Mouse (Mus musculus) WW6 (cell line): ENCODE results near the gene Cyp4a10.
"Not testable (repeated sequence)": the region's sequence is repeated elsewhere in the genome, so short reads cannot be mapped to it uniquely, and the experiment has no call there.

Experiments
- DNase-seq: peaks from one replicate; pipeline ENCODE4 v3.0.0-alpha.2; 2013; ENCODE audit warnings: low read depth, low spot score

The Cyp4a10 gene

DNA sequence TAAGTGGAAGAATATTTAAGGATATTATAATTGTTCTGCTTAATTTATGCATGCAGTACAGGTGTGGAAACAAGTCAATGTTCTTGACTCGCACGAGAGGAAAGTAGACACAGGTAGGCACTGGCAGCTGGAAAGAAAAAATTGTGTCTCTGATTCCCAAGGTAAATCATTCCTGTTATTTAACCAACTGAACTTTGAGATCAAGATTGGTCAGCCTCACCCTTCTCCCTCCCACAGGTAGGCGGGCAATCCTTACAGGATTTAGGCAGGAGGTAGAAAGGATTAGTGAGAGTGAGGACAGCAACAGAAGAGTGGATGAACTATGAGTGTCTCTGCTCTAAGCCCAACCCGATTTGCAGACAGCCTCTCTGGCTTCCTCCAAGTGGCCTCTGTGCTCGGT, at the start of gene Cyp4a10:
TSS of gene Cyp4a10 (plus strand) at position 265 of the 400 bp plus-strand sequence.
- DNase-seq = not testable (repeated sequence)

DNA sequence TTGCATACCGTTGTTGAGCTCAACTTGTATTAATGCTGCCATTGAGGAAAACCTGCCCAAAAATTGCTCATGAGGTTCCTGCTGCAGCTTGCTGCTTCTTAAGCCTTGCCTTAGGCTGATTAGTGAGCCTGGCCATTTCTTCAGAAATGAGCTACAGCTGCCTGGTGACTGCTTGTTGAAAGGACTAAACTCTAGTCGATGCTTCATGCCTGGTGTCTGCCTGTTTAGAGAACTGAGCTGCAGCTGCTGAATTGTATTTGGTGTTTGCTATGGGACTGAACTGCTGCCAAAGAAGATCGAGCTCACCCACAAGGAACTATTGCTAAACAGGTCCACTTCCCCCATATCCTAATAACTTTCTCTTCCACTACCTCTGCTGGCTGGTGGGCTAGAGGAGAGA, 44.5 kb upstream of the Cyp4a10 start:
- not testable (repeated sequence) for DNase-seq

DNA sequence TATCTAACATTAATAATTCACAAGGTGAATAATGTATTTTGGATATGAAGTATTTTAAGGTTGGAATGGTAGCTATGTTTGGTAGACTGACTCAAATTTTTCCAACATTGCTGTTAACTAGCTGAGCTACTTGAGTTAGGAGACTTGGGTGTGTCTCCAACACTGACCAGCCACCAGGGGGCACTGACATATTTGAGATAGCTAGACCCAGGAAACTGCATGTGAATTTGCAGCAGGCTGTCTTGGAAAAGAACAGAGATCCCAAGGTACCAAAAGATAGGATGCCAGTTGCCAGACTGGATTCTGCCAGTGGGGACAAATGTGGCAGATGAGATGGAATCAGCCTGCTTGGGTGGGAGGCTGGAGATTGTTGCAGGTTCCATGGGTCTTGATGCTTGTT, 42.0 kb upstream of the Cyp4a10 start:
- not testable (repeated sequence) for DNase-seq

DNA sequence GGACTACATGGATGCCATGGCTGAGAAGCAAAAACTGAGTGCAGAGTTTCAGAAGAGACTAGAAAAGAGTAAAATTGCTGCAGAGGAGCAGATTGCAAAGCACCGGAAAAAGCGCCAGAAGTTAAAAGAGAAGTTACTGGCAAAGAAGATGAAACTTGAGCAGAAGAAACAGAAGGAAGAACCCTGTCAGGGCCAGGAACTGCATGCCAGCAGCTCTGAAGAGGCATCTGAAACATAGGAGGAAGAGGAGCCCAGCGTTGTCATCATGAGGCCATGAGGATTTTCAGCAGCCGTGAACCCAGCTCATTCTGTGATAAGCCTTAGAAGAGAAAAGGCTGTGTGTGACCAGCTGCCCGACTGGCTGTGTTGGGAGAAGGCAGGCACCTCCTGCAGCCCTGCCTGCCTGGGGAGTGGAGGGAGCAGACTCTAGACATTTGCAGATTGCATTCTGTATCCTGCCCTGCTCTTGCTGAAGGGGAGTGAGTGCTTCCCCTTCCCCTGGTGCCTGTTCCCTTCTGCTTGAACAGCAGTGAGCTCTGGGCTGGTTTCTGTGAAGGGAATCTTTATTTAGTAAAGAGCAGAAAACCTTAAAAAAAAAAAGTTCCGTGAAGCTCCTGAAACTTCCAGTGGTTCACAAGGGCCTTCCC, 36.9 kb upstream of the Cyp4a10 start:
- no peak for DNase-seq

- no peak for DNase-seq
These were observed 22.1 kb upstream of the Cyp4a10 start, which contains the start of gene Cyp4a14 for GRCm38 (mm10) chr4:115496001-115496400. TSS of gene Cyp4a14 (minus strand) at chr4:115496142.

GRCm38 (mm10) chr4:115497466-115497865, 20.6 kb upstream of the Cyp4a10 start:
- DNase-seq = no peak

DNA sequence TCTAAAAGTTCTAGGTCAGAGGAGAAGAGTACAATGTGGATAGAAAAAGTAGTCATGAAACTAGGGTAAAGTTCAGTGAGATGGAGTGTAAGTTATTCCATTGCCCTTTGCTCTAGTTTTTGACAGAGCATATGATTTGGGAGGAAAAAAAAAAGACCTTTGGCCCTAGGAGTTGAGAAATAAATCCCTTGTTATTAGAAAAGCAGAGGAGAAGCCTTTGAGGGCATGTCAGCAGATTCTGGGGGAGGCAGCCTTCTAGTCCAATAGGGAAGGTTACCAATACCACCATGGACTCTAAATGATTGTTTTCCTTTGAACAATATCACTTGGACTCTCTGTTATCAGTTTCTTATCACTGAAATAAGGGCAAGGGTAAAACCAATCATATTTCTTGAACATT, 4.1 kb upstream of the Cyp4a10 start:
- DNase-seq = not testable (repeated sequence)

- DNase-seq = no peak
These were observed 1.4 kb downstream of the Cyp4a10 start for GRCm38 (mm10) chr4:115519444-115519843.

- DNase-seq = no peak
These were observed 3.7 kb downstream of the Cyp4a10 start for GRCm38 (mm10) chr4:115521766-115522165.

GRCm38 (mm10) chr4:115545101-115545500, 27.0 kb downstream of the Cyp4a10 start:
- no peak for DNase-seq

DNA sequence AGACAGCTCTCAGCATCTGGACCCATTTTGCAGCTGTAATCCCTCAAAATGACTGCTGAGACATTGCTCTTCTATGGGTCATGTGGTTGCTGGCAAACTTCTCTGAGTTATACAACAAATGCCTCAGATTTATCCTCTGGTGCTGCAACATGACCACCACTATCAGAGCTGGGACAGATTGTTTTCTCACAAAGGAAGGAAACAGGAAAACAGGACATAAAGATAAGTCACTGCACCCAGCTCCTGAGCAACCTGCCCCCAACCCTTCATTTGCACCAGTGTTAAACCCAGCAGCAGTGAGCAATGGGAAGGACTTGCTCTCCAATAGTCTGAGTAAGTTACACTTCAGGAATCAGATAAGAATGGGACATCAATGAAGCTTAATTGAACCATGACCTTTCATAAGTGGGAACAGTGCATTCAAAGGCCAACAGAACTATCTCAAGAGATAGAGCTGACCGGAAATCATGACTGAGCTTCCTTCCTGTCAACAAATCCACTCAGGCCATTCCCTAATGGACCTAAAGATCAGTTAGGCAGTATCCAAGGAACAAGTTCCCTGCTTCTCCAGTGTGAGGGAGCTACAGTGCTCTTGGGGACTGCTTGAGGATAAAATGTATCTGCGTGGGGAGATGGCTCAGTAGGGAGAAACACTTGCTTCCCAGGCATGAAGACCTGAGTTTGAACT, 28.2 kb downstream of the Cyp4a10 start:
- no peak for DNase-seq

GRCm38 (mm10) chr4:115552726-115553125, 34.7 kb downstream of the Cyp4a10 start:
- no peak for DNase-seq

DNA sequence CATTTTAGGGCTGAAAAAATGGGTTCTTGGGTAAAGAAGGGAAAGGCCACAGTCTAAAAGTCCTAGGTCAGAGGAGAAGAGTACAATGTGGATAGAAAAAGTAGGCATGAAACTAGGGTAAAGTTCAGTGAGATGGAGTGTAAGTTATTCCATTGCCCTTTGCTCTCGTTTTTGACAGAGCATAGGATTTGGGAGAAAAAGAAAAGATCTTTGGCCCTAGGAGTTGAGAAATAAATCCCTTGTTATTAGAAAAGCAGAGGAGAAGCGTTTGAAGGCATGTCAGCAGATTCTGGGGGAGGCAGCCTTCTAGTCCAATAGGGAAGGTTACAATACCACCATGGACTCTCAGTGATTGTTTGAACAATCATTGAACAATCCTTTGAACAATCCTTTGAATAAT, 37.4 kb downstream of the Cyp4a10 start:
- no peak for DNase-seq

GRCm38 (mm10) chr4:115557861-115558561, 39.9 kb downstream of the Cyp4a10 start:
- no peak for DNase-seq

- not testable (repeated sequence) for DNase-seq
These were observed 43.2 kb downstream of the Cyp4a10 start for GRCm38 (mm10) chr4:115561236-115561635.

DNA sequence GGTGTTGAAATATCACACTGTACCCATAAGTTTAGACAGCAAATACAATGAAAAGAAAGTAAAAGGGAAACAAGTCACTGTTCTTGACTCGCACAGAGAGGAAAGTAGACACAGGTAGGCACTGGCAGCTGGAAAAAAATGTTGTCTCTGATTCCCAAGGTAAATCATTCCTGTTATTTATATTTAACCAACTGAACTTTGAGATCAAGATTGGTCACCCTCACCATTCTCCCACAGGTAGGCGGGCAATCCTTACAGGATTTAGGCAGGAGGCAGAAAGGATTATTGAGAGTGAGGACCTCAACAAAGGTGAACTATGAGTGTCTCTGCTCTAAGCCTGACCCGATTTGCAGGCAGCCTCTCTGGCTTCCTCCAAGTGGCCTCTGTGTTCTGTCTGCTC, 45.3 kb downstream of the Cyp4a10 start, which contains the start of gene Cyp4a31:
TSS of gene Cyp4a31 (plus strand) at position 249 of the 400 bp plus-strand sequence.
- no peak for DNase-seq

GRCm38 (mm10) chr4:115564469-115565225, 46.6 kb downstream of the Cyp4a10 start:
- DNase-seq = not testable (repeated sequence)

- no peak for DNase-seq
These were observed 57.2 kb downstream of the Cyp4a10 start for GRCm38 (mm10) chr4:115575255-115575654.

- no peak for DNase-seq
These were observed 57.7 kb downstream of the Cyp4a10 start for GRCm38 (mm10) chr4:115575776-115576175.

- no peak for DNase-seq
These were observed 65.0 kb downstream of the Cyp4a10 start for GRCm38 (mm10) chr4:115583036-115583435.
